Mouse (Mus musculus): ENCODE data around the gene Stpg3. TPM values are rescaled to one million over a fixed set of nuclear protein-coding genes. Genes with fewer than 3 reads are reported as not detected.

The Stpg3 gene
- polyA plus RNA-seq (2017; shearing (Covaris generic)): not detected

DNA sequence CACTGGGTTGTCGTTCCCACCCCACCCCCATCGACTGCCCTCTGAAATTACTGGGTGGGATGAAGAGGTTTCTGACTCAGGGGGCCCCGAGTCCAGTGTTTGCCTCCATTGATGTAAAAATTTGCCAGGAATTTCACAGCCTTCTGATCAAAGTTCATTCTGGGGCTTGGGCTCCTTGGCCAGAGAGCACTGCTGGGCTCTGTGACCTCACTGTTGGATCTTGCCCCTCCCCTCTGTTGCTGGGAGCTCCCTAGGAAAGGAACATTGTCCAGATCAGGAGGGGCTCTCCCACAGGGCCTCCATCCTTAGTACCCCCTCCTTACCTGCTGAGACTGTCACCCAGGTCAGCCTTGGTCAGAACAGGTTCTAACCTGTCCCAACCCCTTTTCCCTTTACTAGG lies at the start of gene Stpg3:
Gene Stpg3, minus strand, starts transcription at position 194 of the 400 bp plus-strand sequence.

DNA sequence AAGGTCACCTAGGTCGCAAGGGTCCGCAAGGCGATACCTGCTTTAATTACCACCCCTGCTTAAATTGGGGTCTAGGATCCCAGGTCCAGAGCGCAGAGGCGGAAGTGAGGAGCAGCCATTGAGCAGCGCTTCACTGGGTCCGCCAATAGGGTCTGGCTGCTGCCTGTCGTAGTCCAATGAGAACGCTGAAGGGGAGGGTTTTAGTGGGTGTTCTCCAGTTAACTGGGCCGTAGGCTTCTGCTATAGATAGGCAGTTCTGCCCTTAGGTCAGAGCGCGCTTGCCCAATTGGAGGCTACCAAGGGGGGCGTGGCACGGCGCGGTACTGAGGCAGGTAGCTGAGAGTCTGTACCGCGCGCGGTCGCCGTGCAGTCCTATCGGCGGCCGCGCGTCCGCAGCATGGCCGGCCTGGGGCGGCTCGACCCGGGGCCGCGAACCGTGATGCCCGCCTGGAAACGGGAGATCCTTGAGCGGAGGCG lies 47.9 kb upstream of the Stpg3 start, which contains the start of gene Tprn:
Gene Tprn, plus strand, starts transcription at position 328 of the 477 bp plus-strand sequence.

DNA sequence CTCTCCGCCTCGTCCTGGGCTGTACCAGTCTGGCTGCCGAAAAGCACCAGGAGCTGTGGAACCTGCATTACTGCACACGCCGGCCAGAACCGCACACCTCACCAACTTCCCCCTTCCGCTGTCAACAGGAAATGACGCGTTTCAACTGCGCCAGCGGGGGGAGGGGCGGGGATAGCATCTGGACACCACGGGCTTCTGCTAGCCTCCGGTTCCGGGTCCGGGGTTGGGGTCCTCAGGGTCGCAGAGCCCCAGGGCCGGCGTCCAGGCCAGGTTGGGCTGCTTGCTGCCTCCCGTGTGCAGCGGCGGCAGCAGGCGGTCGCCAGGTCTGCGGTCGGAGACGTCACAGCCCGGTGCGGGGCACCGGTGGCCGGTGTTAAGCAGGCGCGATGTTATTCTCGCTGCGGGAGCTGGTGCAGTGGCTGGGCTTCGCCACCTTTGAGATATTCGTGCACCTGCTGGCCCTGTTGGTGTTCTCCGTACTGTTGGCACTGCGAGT lies 40.9 kb upstream of the Stpg3 start, which contains the start of gene Tmem203:
Gene Tmem203, plus strand, starts transcription at position 156 of the 496 bp plus-strand sequence.

GRCm38 (mm10) chr2:25246183-25247072 lies 32.0 kb upstream of the Stpg3 start, which contains the start of gene AL732309.1:
Gene AL732309.1 (minus strand): TSS chr2:25246863.

GRCm38 (mm10) chr2:25242101-25242506 lies 27.7 kb upstream of the Stpg3 start, which contains the start of the genes Rnf208 and Cysrt1:
Gene Rnf208 (plus strand): TSS chr2:25242255.
Gene Cysrt1 (minus strand): TSS chr2:25242452.

GRCm38 (mm10) chr2:25236614-25237013 lies 22.2 kb upstream of the Stpg3 start, which contains the start of gene Rnf224:
Gene Rnf224 (minus strand): TSS chr2:25236787.

GRCm38 (mm10) chr2:25234050-25234449 lies 19.6 kb upstream of the Stpg3 start, which contains the start of gene Slc34a3:
Gene Slc34a3 (minus strand): TSS chr2:25234364.

DNA sequence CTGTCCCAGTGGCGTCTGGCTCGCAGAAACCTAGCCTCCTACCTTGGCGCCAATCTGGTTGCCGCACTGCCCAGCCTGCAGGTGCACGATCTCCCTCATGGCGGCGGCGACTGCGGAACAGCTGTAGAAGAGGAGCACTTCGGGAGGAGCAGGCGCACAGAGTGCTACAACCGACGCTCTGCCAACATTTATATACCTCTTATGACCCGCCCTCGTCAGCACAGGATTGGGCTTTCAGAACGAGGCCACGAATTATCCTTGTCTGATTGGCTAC lies 10.0 kb upstream of the Stpg3 start, which contains the start of gene Tubb4b:
Gene Tubb4b, minus strand, starts transcription at position 211 of the 274 bp plus-strand sequence.

DNA sequence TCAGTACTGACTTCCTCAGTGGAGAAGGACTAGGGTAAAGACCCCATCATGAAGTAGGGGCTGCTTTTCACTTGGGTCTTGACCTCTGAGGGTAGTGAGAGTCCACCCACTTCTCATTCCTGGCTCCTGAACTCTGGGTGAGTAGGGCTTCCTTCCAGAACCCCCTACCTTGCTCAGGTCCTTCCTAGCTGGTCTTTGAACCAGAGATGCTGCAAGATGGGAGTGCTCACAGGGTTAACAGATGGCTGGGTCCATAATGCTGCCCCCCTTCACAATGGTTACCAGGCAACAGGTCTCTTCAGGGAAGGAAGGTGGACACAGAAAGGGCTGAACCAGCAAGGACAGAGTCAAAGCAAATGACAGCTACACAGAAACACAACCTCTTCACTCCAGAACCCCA lies 4.0 kb upstream of the Stpg3 start, which contains the start of gene Fam166a:
Gene Fam166a, plus strand, starts transcription at position 301 of the 400 bp plus-strand sequence.

DNA sequence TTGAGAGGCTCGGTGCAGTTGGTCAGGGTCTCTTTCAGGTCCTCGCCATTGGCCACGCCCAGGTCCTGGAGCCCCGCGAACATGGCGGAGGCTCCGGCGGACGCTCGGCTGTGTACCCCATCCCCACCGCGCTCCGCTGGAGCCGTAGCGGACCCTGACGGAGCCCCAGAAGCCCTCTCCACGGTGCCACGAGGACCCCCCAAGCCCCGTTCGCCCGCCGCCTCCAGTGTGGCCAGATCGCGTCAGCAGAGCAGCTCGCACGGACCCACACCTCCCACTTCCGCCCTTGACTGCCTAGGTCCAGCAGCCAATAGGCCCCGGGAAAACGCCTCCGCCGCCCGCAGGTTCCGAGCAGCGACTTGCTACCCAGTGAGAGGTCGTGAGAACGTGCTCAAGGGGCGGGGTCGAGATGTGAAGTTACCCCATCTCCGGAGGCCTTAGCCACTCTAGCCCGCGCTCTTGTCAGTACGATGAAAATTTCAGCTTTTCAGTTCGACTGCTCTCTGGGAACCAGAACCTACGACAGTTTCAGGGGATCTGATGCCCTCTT lies 3.2 kb downstream of the Stpg3 start, which contains the start of gene Nelfb:
Gene Nelfb, minus strand, starts transcription at position 369 of the 550 bp plus-strand sequence.

DNA sequence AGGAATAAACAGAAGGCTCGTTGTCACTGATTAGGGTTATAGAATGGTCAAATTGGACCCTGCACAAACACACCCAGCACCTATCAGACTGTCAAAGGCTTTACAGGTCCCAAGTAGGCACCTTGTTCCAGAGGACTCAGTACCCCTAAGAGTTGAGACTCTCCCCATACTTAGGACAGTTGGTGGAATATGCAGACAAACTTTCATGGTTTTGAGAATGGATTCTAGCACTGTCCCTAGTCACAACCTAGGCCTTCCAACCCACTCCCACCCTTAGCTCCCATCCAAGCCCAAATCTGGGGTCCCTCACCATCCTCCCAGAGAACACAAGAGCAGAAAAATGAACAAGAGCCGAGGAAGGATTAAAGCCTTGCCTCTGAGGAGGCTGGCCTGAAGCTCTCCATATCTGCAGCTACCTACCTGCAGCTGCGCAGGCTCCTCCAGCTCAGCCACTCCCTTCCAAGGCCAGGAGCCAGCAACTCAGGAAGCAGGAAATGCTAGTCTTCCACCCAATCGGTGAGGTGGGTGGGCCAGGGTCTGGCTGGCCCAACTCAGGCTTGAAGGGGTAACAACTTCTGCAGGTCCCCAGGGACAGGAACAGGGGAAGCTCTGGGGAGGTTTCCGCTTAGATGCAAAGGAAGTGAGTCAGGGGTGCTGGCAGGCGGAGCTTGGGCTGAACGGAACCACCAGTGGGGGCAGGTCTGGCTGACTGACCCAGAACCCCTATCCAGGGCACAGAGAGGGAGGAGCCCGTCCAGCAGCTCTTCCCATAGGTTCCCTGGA lies 18.1 kb downstream of the Stpg3 start, which contains the start of gene Tor4a:
Gene Tor4a, minus strand, starts transcription at position 715 of the 783 bp plus-strand sequence.

GRCm38 (mm10) chr2:25180478-25180903 lies 33.9 kb downstream of the Stpg3 start, which contains the start of gene Nrarp:
Gene Nrarp (plus strand): TSS chr2:25180758.

Other genes with a start within 250 kb of the Stpg3 start
- gene Mrpl41, start 239.5 kb downstream of the Stpg3 start, polyA plus RNA-seq (2017; shearing (Covaris generic)): 93.4 TPM
- 98.3 TPM for gene Pnpla7, start 238.6 kb downstream of the Stpg3 start, polyA plus RNA-seq (2017; shearing (Covaris generic))
- 20.8 TPM for gene Nsmf, start 160.3 kb downstream of the Stpg3 start, polyA plus RNA-seq (2017; shearing (Covaris generic))
- not detected for gene Entpd8, start 134.3 kb downstream of the Stpg3 start, polyA plus RNA-seq (2017; shearing (Covaris generic))
- gene Noxa1, start 119.5 kb downstream of the Stpg3 start, polyA plus RNA-seq (2017; shearing (Covaris generic)): not detected
- gene Nrarp, start 33.9 kb downstream of the Stpg3 start, polyA plus RNA-seq (2017; shearing (Covaris generic)): 3.0 TPM
- 20.7 TPM for gene Tor4a, start 17.8 kb downstream of the Stpg3 start, polyA plus RNA-seq (2017; shearing (Covaris generic))
- 97.1 TPM for gene Nelfb, start 3.1 kb downstream of the Stpg3 start, polyA plus RNA-seq (2017; shearing (Covaris generic))
- gene Fam166a, start 4.1 kb upstream of the Stpg3 start, polyA plus RNA-seq (2017; shearing (Covaris generic)): not detected
- 99.9 TPM for gene Tubb4b, start 10.1 kb upstream of the Stpg3 start, polyA plus RNA-seq (2017; shearing (Covaris generic))
- gene Slc34a3, start 19.7 kb upstream of the Stpg3 start, polyA plus RNA-seq (2017; shearing (Covaris generic)): not detected
- gene Rnf224, start 22.1 kb upstream of the Stpg3 start, polyA plus RNA-seq (2017; shearing (Covaris generic)): not detected
- gene Rnf208, start 27.6 kb upstream of the Stpg3 start, polyA plus RNA-seq (2017; shearing (Covaris generic)): 0.37 TPM
- gene Cysrt1, start 27.8 kb upstream of the Stpg3 start, polyA plus RNA-seq (2017; shearing (Covaris generic)): not detected
- 9.7 TPM for gene AL732309.1, start 32.2 kb upstream of the Stpg3 start, polyA plus RNA-seq (2017; shearing (Covaris generic))
- 26.6 TPM for gene Tmem203, start 40.8 kb upstream of the Stpg3 start, polyA plus RNA-seq (2017; shearing (Covaris generic))
- gene Tprn, start 48.0 kb upstream of the Stpg3 start, polyA plus RNA-seq (2017; shearing (Covaris generic)): 24.1 TPM
- gene Ssna1, start 57.8 kb upstream of the Stpg3 start, polyA plus RNA-seq (2017; shearing (Covaris generic)): 81.2 TPM
- 101 TPM for gene Anapc2, start 57.8 kb upstream of the Stpg3 start, polyA plus RNA-seq (2017; shearing (Covaris generic))
- gene Tmem210, start 73.5 kb upstream of the Stpg3 start, polyA plus RNA-seq (2017; shearing (Covaris generic)): not detected
- gene Lrrc26, start 75.3 kb upstream of the Stpg3 start, polyA plus RNA-seq (2017; shearing (Covaris generic)): not detected
- not detected for gene Grin1, start 104.5 kb upstream of the Stpg3 start, polyA plus RNA-seq (2017; shearing (Covaris generic))
- gene Man1b1, start 117.7 kb upstream of the Stpg3 start, polyA plus RNA-seq (2017; shearing (Covaris generic)): 26.7 TPM
- 6.7 TPM for gene Dpp7, start 141.7 kb upstream of the Stpg3 start, polyA plus RNA-seq (2017; shearing (Covaris generic))
- gene Uap1l1, start 151.0 kb upstream of the Stpg3 start, polyA plus RNA-seq (2017; shearing (Covaris generic)): 14.2 TPM
- not detected for gene Sapcd2, start 157.7 kb upstream of the Stpg3 start, polyA plus RNA-seq (2017; shearing (Covaris generic))
- gene Entpd2, start 181.2 kb upstream of the Stpg3 start, polyA plus RNA-seq (2017; shearing (Covaris generic)): not detected
- gene Npdc1, start 184.7 kb upstream of the Stpg3 start, polyA plus RNA-seq (2017; shearing (Covaris generic)): 0.47 TPM
- not detected for gene Fut7, start 208.6 kb upstream of the Stpg3 start, polyA plus RNA-seq (2017; shearing (Covaris generic))
- 44.9 TPM for gene Abca2, start 214.1 kb upstream of the Stpg3 start, polyA plus RNA-seq (2017; shearing (Covaris generic))
- 5.1 TPM for gene Clic3, start 242.2 kb upstream of the Stpg3 start, polyA plus RNA-seq (2017; shearing (Covaris generic))
- gene Paxx, start 246.5 kb upstream of the Stpg3 start, polyA plus RNA-seq (2017; shearing (Covaris generic)): 74.5 TPM